Mouse (Mus musculus) lung, adult 2 months (tissue): ENCODE measurements around the gene Borcs6.

Experiments
- CTCF ChIP-seq: fragments of 200-500 bp; IDR thresholded peaks from 2 replicates; pipeline ENCODE4 v1.5.1; 2011; ENCODE audit warnings: mild to moderate bottlenecking, low read length, control low read depth; ENCODE audit not compliant: insufficient read depth
- POLR2A ChIP-seq: fragments of 200-500 bp; IDR thresholded peaks from 2 replicates; pipeline ENCODE4 v1.6.1; 2011; ENCODE audit warnings: low read depth, mild to moderate bottlenecking, control low read depth, low read length, borderline replicate concordance; ENCODE audit errors: extremely low read depth

- TF ChIP-seq POLR2A (no peak), CTCF (no peak)
These were observed 22.9 kb upstream of the Borcs6 start for GRCm38 (mm10) chr11:69036486-69037230.
